Mouse (Mus musculus) C2C12 (cell line): ENCODE measurements around the gene Actl10.

Experiments used
- CEBPB ChIP-seq: IDR thresholded peaks from one replicate; pipeline ENCODE4 v1.6.1; 2011; ENCODE audit warnings: low read depth, mild to moderate bottlenecking, control low read depth, moderate library complexity
- CTCF ChIP-seq: IDR thresholded peaks from one replicate; pipeline ENCODE4 v1.5.1; 2011; ENCODE audit not compliant: control insufficient read depth, insufficient read depth, insufficient read length
- FOSL1 ChIP-seq: IDR thresholded peaks from one replicate; pipeline ENCODE4 v1.8.0; 2011; ENCODE audit warnings: mild to moderate bottlenecking, low read length; ENCODE audit not compliant: poor library complexity, insufficient read depth, severe bottlenecking
- MAX ChIP-seq: IDR thresholded peaks from one replicate; pipeline ENCODE4 v1.6.1; 2011; ENCODE audit warnings: mild to moderate bottlenecking, control low read depth
- MYOG ChIP-seq: IDR thresholded peaks from one replicate; pipeline ENCODE4 v1.6.1; 2011; ENCODE audit not compliant: control insufficient read depth, insufficient read length; ENCODE audit errors: extremely low read depth

DNA sequence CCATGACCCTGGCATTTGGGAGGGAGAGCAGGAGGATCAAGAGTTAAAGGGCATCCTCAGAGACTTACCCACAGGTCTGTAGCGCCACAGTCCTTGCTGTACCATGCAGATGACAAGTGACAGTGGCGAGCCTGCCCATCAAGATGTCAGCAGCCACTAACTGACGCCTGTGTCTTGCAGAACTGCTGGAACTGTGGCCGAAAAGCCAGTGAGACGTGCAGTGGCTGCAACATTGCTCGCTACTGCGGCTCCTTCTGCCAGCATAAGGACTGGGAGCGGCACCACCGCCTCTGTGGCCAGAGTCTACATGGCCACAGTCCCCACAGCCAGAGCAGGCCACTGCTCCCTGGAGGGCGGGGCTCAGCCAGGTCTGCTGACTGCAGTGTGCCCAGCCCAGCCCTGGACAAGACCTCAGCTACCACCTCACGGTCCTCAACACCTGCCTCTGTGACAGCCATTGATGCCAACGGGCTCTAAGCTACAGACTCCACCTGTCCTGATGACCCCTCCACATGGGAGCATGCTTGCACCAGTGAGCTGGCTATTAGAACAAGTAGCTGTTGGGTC lies 16.8 kb upstream of the Actl10 start:
- TF ChIP-seq CTCF (no peak), MAX (no peak), CEBPB (no peak), FOSL1 (no peak), MYOG (no peak)
